Mouse (Mus musculus) right cerebral cortex, postnatal 36 days (tissue): ENCODE data around the gene Misp.
A peak's percentile ranks its signal among the peaks of the same experiment; 100 is the strongest.

Source experiments
- DNase-seq, 2 experiments: peaks; one replicate each; pipeline ENCODE4 v3.0.0; 2022; ENCODE audit warnings: low spot score in 2 of 2, mixed read lengths in 1 of 2

The Misp gene

DNA sequence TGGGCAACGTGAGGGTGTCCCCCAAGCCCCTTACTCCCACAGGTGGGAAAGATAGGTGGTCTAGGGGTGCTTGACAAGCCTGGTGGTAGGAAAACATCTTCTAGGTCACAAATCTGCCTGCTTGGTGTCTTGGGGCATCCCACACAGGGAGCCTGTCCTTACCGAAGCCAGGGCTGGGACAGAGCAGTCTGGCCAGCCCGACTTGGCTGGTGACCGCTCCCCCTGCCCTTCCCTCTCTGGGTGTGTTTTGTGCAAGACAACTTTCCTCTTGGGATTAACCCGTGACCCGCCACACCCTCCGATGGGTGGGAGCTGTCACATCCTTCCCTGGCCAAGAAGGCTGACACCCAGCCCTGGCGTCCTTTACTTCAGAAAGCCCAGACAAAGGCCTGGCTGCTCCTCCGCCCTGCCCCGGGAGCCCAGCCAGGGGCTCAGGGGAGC, 26.3 kb upstream of the Misp start:
- no peak for DNase-seq

DNA sequence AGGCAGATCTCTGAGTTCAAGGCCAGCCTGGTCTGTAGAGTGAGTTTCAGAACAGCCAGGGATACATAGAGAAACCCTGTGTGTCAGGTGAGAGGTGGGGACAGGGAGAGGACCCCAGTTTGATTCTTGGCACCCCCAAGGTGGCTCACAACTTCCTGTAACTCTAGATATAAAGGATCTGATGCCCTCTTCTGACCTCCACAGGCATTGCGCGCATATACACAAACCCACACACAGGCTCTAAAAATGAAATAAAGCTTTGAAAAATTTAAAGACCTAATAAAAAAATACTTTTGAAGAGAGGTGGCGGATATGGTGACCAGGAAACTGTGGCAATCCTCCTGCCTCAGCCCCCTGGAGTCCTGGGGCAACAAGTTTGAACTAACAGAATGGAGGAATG, 24.9 kb upstream of the Misp start:
- DNase-seq, result no peak

DNA sequence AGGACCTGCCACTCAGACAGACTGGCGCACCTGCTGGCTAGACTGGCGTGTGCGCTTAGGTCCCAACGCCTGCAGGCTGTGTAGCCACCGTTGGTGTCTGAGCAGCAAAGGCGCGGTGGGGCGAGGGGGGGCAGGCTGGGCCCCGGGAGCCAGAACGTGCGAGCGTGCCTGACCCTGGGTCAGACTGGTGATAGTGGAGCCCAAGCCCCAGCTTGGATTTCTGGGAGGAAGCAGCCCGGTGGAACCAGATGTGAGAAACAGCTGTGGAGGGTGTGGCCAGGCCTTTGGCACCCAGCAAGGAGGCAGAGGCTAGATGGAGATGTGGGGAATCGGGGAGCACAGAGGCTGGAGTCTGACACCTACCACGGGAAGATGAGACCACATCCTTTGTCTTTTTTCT, 23.5 kb upstream of the Misp start:
- DNase-seq, result no peak

DNA sequence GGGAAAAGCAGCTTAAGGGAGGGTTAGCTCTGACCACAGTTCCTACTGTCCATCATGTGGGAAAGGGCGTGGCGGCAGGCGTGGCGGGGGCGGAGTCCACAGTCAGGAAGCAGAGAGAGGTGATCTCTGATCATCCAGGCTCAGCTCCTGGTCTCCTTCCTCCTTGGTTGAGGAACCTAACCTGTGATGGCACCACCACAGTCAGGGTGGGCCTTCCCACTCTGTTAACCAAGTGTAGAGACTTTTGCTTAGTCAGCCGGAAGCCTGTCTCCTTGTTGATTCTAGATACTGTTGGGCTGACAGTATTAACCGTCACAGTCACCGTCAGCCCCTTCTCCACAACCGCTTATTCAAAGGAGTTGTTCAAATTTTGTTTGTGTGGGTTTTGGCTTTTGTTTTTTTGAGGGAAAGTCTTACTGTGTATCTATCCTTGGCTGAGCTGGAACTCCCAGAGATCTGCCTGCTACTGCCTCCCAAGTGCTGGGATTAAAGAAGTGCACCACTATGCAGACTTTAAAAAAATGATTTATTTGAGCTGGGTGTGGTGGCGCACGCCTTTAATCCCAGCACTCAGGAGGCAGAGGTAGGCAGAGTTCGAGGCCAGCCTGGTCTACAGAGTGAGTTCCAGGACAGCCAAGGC, 22.4 kb upstream of the Misp start:
- DNase-seq, result no peak

DNA sequence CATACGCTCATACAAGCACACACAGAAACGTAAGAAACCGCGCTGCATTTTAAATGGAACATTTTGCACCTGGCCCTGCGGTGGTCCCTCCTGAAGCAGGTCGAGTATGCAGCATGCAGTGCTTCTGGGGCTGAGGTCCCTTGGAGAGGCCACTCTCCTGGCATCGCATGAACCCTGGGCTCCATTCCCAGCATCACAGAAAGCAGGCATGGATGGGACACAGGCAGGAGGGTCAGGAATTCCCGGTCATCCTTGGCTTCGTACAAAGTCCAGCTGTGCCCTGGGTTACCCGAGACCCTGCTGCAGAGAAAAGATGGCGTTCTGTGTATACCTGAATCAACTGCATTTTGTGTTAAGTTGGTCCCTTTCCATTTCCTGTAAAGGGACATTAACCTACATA, 20.3 kb upstream of the Misp start:
- no peak for DNase-seq

DNA sequence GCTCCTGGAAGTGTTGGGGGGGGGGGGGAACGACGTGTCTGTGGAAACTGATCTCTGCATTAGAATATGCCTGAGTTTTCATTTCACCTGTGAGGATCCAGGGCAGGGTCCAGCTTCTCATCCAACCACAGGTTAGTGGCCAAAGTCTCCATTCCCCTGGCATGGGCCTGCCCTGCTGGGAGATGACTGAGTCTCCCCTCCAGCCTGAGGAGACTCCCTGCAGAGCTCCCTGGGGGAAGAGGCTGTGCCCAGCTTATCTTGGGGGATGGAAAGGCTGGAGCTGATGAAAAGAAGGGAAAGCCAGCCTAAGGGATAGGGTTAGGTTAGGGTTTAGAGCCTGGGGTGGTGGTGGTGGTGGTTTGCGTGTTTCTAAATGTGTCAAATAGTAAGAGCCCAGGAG, 19.0 kb upstream of the Misp start:
- no peak for DNase-seq

DNA sequence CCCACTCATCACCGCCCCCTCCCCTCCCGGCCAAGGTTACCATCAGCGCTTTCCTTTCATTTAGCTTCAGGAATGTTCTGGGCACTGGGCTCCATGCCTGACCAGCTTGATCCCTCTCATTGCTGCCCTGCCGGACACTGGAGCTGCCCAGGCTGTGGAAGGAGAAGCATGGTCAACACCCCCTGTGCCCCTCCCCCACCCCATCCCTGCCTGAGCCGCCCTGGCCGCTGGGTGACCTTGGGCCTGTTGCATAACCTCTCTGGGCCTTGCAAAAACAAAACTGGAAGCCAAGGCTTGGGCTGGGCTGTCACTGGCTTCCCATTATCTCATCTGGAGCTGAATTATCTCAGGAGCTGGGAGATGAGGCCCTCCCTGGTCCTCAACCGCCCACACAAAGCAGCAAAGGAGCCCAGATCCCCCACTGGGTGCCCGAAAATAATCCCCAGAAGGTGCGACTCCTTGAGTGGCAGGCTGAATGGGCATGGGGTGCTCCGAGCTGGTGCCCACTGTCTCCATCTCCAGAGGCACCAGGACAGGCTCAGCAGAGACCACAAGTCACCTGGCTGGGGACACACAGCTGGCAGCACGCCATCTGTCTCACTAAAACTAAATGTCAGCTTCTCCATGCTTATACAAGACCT, 18.3 kb upstream of the Misp start:
- peak in 1 of 2 experiments; percentile 57 for DNase-seq

DNA sequence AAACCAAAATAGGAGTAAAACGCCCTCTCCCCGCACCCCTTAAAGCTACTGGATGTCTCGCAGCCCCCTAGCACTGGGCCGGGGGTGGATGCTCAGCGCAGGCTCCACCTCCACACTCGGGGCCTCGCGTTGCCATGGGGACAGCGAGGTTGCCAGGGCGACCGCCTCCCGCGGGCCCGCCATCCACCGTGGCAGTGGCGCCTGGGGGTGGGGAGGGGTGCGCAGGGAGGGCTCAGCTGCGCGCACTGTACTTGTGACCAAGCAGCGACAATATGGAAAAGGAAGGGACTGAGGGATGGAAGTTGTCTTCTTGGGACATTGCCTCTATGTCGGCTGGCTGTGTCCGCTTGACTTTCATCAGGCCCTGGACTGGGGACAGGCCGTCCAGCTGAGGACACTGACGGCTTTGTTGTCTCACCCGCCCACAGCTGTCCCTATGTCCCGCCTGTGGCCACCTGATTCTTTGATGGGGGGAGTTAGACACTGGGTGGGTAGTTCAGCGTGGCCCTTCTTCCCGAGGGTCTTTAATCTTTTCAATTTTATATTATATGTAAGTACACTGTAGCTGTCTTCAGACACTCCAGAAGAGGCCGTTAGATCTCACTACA, 17.0 kb upstream of the Misp start:
- peak; percentile 93 to 95 for DNase-seq

DNA sequence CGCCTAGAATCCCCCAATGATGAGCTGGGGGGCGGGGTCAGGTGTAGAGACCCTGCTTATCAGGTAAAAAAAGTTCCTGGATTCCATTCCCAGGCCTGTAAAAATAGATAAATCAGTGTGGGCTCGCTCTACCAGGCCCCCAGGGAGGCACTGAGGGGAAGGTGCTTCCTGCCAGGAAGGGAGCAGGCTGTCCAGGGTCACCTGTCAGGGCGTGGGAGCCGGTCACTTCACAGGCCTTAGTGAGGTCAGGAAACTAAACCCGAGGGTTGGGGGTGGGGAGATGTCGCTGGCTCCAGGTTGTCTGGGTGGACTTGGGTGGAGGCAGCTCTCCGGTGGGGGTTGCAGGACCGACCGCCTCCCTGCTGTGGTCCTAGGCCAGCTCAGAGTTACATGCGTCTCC, 15.2 kb upstream of the Misp start:
- no peak for DNase-seq

DNA sequence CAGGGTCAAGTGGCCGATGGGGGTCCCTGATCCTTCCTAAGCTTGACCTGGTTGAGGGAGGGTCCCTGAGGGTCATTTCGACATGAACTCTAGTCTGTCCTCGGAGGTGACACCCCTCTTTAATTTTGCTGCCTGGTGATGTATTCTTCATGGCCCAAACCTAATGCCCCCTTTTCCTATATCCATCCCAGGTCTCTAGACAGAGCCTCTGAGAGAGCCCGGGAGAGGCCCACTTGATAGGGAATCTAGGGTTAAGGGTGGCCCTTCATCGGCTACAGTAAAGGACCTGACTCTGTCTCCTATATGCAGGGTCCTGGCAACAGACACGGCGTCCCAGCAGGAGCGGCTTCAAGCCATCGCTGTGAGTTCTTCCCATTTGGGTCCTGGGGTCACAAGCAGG, 14.5 kb upstream of the Misp start:
- no peak for DNase-seq

DNA sequence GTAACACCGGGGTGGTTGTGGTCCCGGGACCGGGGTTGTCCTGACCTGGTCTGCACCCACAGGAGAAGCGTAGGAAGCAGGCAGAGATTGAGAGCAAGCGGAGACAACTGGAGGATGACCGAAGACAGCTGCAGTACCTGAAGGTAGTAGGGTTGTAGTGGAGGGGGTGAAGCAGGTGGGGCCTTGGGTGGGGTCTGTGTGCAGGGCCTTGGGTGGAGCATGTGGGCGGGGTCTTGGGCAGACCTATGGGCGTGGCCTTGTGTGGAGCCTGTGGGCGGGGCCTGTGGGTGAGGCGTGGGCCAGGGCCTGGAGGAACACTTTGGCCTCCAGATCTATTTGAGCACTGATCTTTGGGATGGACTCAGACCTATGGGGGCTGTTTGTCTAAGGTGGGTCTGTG, 13.8 kb upstream of the Misp start:
- no peak for DNase-seq

DNA sequence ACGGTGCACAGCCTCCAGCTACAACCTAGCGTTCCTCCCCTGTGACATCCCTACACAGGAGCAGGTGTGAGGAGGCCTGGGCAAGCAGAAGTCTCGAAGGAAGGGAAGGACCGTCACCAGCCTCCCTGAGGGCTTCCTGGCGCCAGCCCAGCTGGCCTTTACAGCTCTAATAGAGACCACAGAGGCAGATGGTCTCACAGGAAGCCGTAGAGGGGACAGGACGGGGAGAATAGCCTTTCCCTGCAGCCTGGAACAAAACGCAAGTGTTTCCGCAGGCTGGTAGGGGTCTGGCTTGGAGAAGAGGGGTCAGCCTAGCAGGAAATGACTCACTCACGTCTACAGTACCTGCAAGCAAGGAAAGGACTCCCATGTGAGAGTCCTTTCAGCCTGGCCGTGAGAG, 13.0 kb upstream of the Misp start:
- DNase-seq, result no peak

DNA sequence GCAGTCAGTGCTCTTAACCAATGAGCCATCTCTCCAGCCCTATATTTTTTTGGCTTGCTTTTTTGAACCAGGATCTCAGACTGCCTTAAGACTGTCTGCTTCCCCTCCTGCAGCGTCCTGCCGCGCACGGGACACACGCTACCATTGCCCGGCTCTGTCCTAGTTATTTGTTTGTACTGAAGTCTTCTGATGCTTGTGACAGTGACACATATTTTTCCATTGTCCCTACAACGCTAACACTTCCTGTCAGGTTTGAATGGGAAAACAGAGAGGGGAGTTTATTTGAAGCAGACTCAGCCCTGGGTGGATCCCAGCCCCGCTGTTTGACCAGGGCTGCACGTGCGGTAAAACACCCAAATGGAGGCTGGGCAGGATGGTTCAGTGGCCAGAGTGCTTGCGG, 12.1 kb upstream of the Misp start:
- no peak for DNase-seq

DNA sequence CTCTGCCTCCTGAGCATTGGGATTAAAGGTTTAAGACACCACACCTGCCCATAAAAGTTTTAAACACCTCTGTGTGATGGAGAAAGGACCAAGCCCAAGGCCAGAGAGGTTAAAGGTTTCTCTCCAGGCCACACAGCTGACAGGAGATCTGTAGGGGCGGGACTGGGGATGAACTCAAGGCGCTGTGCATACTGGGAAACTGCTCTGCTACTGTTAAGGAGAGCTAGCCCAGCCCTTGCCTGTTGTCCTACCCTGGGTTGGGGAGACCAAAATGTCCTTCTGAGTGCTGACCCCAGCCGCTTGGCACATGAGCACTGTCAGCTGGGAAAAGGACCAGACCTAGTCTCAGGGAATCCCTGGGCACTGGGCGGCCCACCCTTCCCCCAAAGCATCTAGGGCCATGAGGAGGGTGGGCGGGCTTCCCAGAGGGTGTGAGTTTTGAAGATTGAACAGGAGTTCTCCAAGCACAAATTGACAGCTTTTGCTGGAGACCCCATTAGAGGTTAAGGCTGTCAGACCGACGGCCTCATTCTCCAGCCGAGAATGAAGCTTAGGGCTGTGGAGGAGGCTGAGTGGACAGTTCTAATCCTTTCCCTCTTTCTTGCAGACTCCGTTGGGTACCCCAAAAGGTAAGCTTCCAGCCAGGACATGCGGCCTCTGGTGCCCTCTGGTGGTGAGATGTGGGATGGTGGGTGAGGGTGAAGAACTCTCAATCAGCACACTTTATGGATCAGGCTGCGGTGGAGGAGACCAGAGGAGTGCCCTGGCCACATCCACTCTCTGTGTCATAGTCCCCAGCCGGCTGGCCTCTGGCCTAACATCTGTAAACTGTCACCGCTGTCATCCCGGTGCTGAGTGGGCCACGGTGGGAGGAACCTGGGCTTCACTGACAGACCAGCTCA, 8.8 kb upstream of the Misp start:
- DNase-seq, result peak; percentile 62 to 69

DNA sequence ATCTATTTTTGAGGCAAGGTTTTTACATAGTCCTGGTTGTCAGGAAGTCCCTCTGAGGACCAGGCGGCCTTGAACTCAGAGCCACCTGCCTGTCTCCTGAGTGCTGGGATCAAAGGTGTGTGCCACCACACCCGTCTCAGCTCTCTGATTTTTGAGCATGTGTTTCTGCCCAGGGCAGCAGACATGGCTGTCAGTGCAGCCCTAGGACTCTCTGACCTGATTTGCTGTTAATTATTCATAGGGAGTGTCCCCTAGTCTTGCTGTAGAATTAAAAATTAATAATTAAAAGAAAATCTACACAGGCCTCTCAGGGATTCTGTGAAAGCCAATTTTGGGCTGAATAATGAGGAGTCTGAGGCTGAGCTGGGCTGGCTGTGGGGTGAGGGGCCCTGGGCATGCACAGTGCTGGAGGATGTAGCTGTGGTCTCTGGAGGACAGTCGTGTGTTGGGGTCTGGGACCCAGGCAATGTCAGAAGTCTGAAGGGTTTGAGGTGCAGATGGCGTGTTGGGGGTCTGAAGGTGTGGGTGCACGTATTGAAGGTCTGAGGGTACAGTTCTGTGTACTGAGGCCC, 6.4 kb upstream of the Misp start:
- DNase-seq, result no peak

DNA sequence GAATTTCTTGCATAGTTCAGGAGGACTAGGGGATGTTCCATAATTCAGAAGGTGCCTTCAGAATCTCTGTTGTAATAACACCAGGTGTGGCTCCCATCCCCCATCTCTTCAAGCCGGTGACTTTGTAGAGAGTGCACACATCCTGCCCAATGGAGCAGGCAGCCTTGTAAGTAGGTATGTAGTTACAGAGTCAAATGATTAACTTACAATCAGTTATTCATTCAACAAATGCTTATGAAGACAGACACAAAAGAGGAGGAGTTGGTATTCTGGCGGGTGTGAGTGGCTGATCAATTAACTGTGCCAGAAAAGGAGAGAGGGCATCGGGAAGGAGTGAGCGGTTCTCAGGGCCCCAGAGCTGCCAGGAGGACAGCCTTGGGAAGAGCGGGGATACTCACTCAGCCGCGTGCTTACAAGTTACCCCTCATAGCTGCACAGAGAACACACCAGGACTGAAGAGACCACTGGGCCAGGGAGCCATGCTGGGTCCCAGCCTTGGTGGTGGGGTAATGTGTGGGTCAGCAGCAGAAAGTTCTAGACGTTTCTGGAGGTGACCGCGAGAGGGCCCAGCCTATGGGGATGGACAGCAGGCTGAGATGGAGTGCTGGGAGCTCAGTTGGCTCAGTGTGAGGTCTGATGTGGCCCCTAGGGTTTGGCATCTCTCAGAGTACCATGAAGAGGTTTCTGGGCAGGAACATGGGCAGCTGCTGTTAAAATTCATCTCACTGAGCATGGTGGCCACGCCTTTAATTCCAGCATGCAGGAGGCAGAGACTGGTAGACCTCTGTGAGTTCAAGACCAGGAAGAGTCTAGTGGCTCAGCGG, 4.9 kb upstream of the Misp start:
- DNase-seq, result no peak

DNA sequence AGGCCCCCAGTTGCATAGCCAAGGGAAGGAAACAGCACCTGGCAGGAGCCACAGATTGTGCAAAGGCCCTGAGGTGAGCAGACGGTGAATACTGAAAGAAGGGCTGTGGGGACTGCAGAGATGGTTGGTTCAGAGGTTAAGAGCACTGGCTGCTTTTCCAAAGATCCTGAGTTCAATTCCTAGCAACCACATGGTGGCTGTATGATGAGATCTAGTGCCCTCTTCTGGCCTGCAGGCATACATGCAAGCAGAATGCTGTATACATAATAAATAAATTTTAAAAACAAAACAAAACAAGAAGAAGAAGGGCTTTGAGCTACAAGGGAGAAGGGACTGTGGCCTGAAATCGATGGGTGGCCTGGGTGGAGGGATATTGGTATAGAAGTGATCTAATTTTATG, 3.7 kb upstream of the Misp start:
- no peak for DNase-seq

DNA sequence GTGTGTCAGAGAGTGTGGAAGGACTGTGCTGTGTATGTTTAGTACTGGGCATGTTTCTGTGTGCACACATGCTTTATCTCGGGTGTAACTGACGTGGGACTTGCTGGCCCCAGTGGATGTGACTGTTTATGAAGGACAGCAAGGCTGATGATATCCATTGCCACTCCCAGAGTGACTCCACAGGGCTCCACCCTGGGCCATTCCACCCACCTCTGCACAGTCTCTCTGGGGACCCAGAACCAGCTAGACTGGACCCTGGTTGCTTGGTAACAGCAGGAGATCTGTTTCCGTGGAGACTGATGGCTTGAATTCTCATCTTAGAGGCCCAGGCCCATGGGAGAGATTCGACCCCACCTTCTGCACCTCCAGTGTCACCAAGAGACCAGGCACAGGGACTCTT, 2.6 kb upstream of the Misp start:
- no peak for DNase-seq

DNA sequence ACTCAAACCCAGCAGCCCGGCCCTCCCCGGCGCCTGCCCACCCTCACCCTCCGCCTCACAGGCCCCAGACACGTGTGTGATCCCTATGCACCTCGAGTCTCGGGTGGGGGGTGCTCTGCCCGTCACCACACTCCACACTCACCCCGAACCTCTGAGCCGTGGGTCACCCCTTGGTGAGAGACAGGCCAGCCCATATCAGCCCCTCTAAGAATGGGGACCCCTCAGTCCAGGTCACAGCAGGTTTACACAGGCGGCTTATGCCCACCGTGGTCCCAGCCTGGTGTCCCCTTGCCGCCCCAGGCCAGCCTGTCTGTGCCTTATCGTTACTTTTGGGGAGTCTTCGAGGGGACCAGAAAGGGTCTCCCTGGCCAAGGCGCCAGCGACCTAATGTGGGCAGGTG, 1.2 kb upstream of the Misp start:
- DNase-seq, result no peak

DNA sequence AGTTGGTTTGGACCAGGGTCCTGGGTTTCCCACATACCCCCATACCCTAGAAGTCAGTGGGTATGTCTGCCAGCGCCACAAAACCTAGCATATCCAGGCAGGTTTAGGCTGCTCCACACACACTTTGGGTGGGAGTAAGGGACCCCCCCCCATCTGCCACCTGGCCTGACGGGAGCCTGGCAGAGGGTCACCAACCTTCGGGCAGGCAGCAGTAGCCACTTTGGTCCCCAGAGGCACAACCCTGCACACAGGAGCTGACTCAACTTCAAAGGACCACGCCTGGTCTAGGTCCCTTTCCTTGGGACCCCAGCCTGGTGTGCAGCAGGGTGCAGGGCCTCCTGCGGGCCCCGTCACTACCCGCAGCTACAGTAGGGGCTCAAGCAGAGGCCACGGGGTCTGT, 512 bp upstream of the Misp start:
- no peak for DNase-seq

DNA sequence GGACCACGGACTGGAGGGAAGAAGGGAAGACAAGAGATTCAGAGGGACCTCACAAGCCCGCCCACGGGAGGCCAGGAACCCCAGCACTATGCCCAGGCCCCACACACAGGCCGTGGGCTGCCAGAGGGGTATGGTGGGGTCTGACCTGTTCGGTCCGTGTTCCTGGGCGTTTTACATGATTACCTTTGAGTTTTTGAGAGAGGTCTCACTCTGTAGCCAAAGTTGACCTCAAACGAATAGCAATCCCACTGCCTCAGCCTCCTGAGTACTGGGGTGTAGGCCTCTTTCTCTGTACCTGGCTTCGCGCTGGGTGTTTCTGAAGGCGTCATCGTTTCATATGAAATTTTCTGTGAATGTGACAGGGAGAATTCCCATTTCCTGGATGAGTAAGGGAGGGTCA, 942 bp downstream of the Misp start:
- no peak for DNase-seq
